35 mouse cellular contexts compared by ENCODE assay signal in the genomic region with DNA sequence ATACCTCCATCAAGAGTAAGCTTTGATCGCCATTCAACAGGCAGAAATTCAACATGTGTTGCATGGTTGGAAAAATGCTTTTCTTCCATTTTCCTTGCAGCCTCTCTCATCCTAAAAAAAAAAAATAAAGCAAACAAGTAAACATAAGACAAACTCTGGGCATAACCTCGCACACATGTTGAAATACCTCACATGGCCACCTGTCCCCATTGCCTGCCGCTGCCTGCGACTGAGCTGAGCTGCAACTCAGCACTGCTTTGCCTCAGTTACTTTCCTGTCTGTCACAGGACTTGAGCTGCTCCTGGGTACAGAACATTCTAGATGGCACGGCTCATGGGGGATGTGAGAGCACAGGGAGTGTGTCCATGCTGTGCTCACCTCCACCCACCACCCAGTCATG.
"Had no signal": no experiment of that assay in that cellular context is flagged by ENCODE, and none has a peak within 500 bp of the region (broad histone marks: within the 10 kb centered on the region; RNA-seq: fewer than 3 reads in every experiment).

No protein-coding gene starts in this region.

- DNase-seq: heart, postnatal 10 days; heart, postnatal 14 days; heart, postnatal 36 days; heart, postnatal 4 days; kidney, adult 11 months; kidney, adult 18-20 months; kidney, adult 2 months; kidney, adult 8-10 months; kidney, adult 9 months; kidney, postnatal 10 days; kidney, postnatal 14 days; kidney, postnatal 25 days; kidney, postnatal 36 days; kidney, postnatal 4 days; layer of hippocampus, adult 9-11 months; layer of hippocampus, postnatal 36 days had no signal

- ATAC-seq: hindbrain, embryonic 16.5 days; hindbrain, postnatal 0 days; inflammation-experienced regulatory T-cells, adult 6 months; intestine, embryonic 15.5 days; intestine, embryonic 16.5 days; intestine, postnatal 0 days had no signal

- H3K27me3 ChIP-seq: heart, embryonic 12.5 days; heart, embryonic 13.5 days; heart, embryonic 15.5 days; hindbrain, embryonic 12.5 days; hindbrain, embryonic 13.5 days; hindbrain, embryonic 15.5 days; intestine, embryonic 15.5 days; kidney, embryonic 15.5 days had no signal

- H3K9me3 ChIP-seq: heart, embryonic 10.5 days; heart, embryonic 12.5 days; heart, embryonic 13.5 days; heart, embryonic 15.5 days; hindbrain, embryonic 10.5 days; hindbrain, embryonic 12.5 days; hindbrain, embryonic 13.5 days; hindbrain, embryonic 15.5 days; intestine, embryonic 15.5 days; kidney, embryonic 15.5 days had no signal

- H3K4me1 ChIP-seq: hindbrain, embryonic 10.5 days; hindbrain, embryonic 15.5 days had no signal

- H3K4me2 ChIP-seq: heart, embryonic 11.5 days; heart, embryonic 12.5 days; heart, embryonic 13.5 days; heart, embryonic 15.5 days; hindbrain, embryonic 12.5 days; hindbrain, embryonic 13.5 days; hindbrain, embryonic 14.5 days; hindbrain, embryonic 15.5 days; intestine, embryonic 15.5 days; kidney, embryonic 15.5 days had no signal

- H3K27ac ChIP-seq: hindbrain, embryonic 10.5 days; hindbrain, embryonic 12.5 days; hindbrain, embryonic 13.5 days; hindbrain, embryonic 14.5 days; hindbrain, embryonic 15.5 days; hindbrain, postnatal 0 days; intestine, embryonic 15.5 days; kidney, embryonic 15.5 days; kidney, postnatal 0 days; layer of hippocampus, adult 2 months had no signal

- H3K4me3 ChIP-seq: heart, embryonic 10.5 days; heart, embryonic 12.5 days; heart, embryonic 13.5 days; heart, embryonic 15.5 days; hindbrain, embryonic 10.5 days; hindbrain, embryonic 12.5 days; hindbrain, embryonic 13.5 days; hindbrain, embryonic 15.5 days; intestine, embryonic 15.5 days; kidney, embryonic 15.5 days; layer of hippocampus, adult 2 months had no signal

- H3K9ac ChIP-seq: heart, embryonic 12.5 days; heart, embryonic 13.5 days; heart, embryonic 15.5 days; hindbrain, embryonic 12.5 days; hindbrain, embryonic 13.5 days; hindbrain, embryonic 14.5 days; hindbrain, embryonic 15.5 days; intestine, embryonic 15.5 days; kidney, embryonic 15.5 days had no signal
